Mouse (Mus musculus): ENCODE measurements at regions not wholly inside any gene's neighbourhood (a gene's known extent, or its start where the extent isn't known, plus 50 kb on each side); places are given as distances from the start of the nearest gene placed in this dataset.

DNA sequence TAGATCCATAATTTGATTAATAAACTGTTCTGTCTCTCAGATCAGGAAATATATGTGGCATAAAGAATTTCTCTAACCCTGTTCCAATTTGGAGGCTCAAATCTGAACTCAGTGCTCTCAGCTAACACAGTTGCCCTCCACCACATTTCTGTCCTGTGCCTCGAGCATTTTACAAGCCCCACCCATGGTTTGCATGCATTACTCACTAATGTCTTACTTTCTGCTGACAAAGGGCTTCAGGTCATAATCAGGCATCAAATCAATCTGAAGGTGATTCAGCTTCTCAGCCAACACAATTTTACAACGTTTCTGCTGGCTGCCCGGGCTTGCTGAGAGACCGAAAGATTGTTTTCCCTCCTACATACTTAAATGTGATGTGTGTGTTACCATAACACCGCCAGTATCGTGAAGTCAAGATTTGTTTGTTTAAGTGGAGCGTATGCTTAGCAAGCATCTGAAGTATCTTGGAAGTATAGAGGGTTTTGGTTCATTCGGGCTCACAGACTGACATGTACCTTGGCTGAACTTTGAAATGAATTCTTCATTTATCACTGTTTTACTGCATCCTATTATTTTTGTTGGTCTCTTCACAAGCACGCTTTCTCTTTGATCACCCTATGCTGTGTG lies 139.9 kb upstream of the Sema3d start:
- H3K4me2 ChIP-seq: peak overlapping the region; percentile 32; the same call in 1 of the 2 replicates

DNA sequence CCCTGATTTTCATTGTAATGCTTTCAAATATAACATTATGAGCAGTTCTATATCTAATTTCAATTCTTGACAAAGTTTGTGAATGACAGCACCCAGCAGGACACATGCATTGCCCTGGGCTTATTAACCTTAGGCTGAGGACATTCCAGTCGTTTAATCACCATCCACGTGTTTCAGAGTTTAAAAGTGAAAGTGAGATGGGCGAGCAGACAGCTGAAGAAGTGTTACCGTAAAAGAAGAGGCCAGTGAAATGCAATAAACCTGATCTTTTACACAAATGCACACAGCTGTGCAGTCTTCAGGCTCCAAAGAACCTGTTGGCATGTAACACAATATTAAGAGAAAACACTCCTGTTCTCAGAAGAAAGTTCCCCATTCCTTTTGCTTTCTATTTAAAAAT lies 89.5 kb upstream of the Sema3d start:
- ATAC-seq (replicated peaks; ENCODE audit: low FRiP score): peak; percentile 84
- Histone ChIP-seq H3K4me3 (replicated peaks) (no peak overlapping the region), H3K9me3 (replicated peaks) (no peaks in the 10 kb centered on the region), H3K27ac (no peak overlapping the region), H3K27me3 (no peaks in the 10 kb centered on the region), H3K4me2 (peak overlapping the region; percentile 34), H3K36me3 (no peaks in the 10 kb centered on the region), H3K9ac (no peak overlapping the region), H3K4me1 (0 out of 2 replicates have a peak, but pooled peaks cover 2% of the 10 kb centered on the region)
- WGBS: 24% methylated on average over 4 of the region's 4 CpGs

More for the DNA sequence above, 139.9 kb upstream of the Sema3d start:
- Histone ChIP-seq H3K9ac (no peak overlapping the region), H3K27me3 (no peaks in the 10 kb centered on the region), H3K4me3 (replicated peaks) (no peak overlapping the region), H3K27ac (peak overlapping the region; percentile 54; the same call in 1 of the 2 replicates), H3K36me3 (no peaks in the 10 kb centered on the region), H3K4me1 (peaks cover 6% of the 10 kb centered on the region), H3K9me3 (replicated peaks) (no peaks in the 10 kb centered on the region)
- ATAC-seq (replicated peaks; ENCODE audit: low FRiP score): peak; percentile 86
- WGBS: 27% methylated on average over 9 of the region's 9 CpGs

- H3K4me3 ChIP-seq (replicated peaks): no peak overlapping the region
- ATAC-seq (replicated peaks; ENCODE audit: low FRiP score): no peak
- WGBS: 29% methylated on average over 2 of the region's 2 CpGs
- H3K27ac ChIP-seq: no peak overlapping the region
- H3K9me3 ChIP-seq (replicated peaks): no peaks in the 10 kb centered on the region
- 0 out of 2 replicates have a peak, but pooled peaks cover 2% of the 10 kb centered on the region for H3K4me1 ChIP-seq
- H3K36me3 ChIP-seq: no peaks in the 10 kb centered on the region
- no peak overlapping the region for H3K9ac ChIP-seq
- no peak overlapping the region for H3K4me2 ChIP-seq
- H3K27me3 ChIP-seq: no peaks in the 10 kb centered on the region
Measured at GRCm38 (mm10) chr5:12297331-12297730, 85.9 kb upstream of the Sema3d start.

- 47% methylated on average over 4 of the region's 4 CpGs for WGBS
- peak; percentile 95 for ATAC-seq (replicated peaks; ENCODE audit: low FRiP score)
- no peaks in the 10 kb centered on the region for H3K36me3 ChIP-seq
- no peak overlapping the region for H3K9ac ChIP-seq
- H3K4me2 ChIP-seq: no peak overlapping the region
- H3K27me3 ChIP-seq: no peaks in the 10 kb centered on the region
- H3K27ac ChIP-seq: no peak overlapping the region
- H3K4me3 ChIP-seq (replicated peaks): no peak overlapping the region
- no peaks in the 10 kb centered on the region for H3K9me3 ChIP-seq (replicated peaks)
- no peaks in the 10 kb centered on the region for H3K4me1 ChIP-seq
Measured at GRCm38 (mm10) chr5:12301833-12302808, 81.1 kb upstream of the Sema3d start.

DNA sequence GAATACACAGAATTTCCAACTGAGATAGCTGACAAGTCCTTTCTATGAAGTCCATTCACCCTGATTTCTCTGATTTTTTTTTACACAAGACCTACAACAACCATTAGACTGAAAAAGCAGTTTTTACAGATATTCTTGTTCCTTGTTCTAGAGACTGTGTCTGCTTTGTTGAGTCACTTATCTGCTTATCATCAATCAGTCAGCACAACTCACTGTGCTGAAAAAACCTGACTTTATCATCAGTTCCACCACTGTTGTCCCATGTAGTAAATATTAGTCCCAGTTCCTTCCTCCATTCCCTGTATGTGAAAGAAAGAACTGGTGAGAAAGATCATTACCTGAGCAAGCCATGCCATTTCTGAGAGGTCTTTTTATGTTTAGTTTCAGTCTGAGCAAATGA lies 73.8 kb upstream of the Sema3d start:
- H3K9me3 ChIP-seq (replicated peaks): no peaks in the 10 kb centered on the region
- H3K4me1 ChIP-seq: 0 out of 2 replicates have a peak, but pooled peaks cover 3% of the 10 kb centered on the region
- no peaks in the 10 kb centered on the region for H3K36me3 ChIP-seq
- no peaks in the 10 kb centered on the region for H3K27me3 ChIP-seq
- H3K4me2 ChIP-seq: no peak overlapping the region
- H3K27ac ChIP-seq: no peak overlapping the region
- H3K9ac ChIP-seq: no peak overlapping the region
- no peak overlapping the region for H3K4me3 ChIP-seq (replicated peaks)
- no peak for ATAC-seq (replicated peaks; ENCODE audit: low FRiP score)

- no peak overlapping the region for H3K4me3 ChIP-seq (replicated peaks)
- ATAC-seq (replicated peaks; ENCODE audit: low FRiP score): no peak
Measured at GRCm38 (mm10) chr5:12332648-12333305, 50.4 kb upstream of the Sema3d start.

More at GRCm38 (mm10) chr5:12332648-12333305, 50.4 kb upstream of the Sema3d start:
- no peaks in the 10 kb centered on the region for H3K9me3 ChIP-seq (replicated peaks)
- H3K9ac ChIP-seq: no peak overlapping the region
- H3K36me3 ChIP-seq: no peaks in the 10 kb centered on the region
- no peak overlapping the region for H3K4me2 ChIP-seq
- H3K27me3 ChIP-seq: no peaks in the 10 kb centered on the region
- no peaks in the 10 kb centered on the region for H3K4me1 ChIP-seq
- no peak overlapping the region for H3K27ac ChIP-seq
- WGBS: 87% methylated on average over 4 of the region's 4 CpGs
